Mouse (Mus musculus): ENCODE results near the gene Pdcd4. TPM values are rescaled to one million over a fixed set of nuclear protein-coding genes. Genes with fewer than 3 reads are reported as not detected.
"Not testable (repeated sequence)": the region's sequence is repeated elsewhere in the genome, so short reads cannot be mapped to it uniquely, and the experiment has no call there.

Pdcd4 gene
- polyA plus RNA-seq, 1 experiment: 2.4 TPM

DNA sequence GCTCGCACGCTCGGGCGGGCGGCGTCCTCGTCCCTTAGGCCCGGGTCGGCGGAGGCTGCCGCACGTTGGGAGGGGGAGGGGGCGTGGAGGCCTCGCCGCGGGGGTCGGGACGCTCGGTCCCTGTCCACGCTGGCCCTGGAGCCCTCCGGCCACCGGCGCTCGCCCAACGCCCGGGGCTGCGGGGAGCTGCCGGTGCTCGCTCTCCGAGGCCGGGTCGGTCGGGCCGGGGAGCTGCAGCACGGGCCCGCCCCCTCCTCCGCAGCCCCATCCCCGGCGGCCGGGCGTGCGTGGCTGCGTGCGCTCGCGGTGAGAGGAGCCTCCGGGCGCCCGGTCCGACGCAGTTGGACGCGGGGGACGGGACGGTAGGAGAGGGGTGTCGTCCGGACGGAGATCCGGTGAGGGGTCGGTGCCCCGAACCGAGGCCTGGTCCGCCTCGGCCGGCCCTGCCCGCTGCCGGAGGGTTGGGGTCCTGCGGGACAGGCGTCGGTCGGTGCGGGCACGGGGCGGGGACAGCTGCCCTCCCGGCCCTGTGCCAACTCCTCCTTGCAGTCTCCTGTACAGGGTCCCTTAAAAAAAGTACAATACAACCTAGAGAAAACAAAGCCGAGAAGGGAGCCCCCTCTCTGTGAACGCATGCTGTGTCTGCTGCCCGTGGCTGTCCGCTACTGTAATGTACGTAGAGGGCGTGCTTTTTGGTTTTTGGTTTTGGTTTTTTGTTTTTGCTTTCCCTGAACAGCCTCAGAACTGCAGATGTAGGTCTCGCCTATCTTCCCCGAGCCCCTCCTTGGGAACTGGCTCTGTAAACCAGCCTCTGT lies 11.7 kb downstream of the Pdcd4 start:
- no peaks in the 10 kb centered on the region for H3K27me3 ChIP-seq (ENCODE audit: control insufficient read depth, insufficient read depth, insufficient read length)

DNA sequence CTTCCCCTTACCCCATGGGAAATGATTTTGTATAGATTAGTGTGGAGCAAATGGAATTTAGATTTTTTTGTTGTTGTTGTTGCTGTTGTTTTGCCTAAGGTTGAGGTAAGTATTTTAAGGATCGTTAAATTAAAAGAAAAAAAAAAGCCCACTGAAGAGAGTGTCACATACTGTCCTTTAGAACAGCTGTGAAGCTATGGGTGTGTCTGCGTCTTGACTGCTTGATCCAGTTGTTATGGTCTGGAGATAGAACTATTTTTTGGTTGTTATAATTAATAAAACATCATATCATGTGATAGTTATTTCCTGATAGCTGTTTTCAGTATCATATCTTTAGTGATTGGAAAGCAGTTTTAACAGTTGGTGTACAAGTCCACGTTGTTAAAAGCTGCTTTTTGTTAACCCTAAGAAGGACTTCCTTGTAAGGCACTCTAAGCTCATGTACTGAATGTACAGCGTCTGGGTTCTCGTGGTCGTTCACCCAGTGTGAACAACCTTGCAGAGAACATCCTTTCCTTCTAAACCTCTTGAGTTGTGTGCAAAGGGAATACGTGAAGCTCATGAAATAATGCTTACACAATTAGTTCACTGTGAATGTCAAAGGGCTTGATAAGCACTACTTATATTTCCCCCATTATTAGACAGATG lies 12.9 kb downstream of the Pdcd4 start:
- Histone ChIP-seq H3K27me3 (ENCODE audit: control insufficient read depth, insufficient read depth, insufficient read length) (no peaks in the 10 kb centered on the region), H3K4me3 (ENCODE audit: insufficient read depth, poor library complexity, severe bottlenecking) (no peak overlapping the region), H3K79me2 (ENCODE audit: control insufficient read depth, insufficient read depth) (no peaks in the 10 kb centered on the region), H3K36me3 (ENCODE audit: control insufficient read depth, insufficient read depth) (no peaks in the 10 kb centered on the region), H3K79me3 (ENCODE audit: low read depth) (no peaks in the 10 kb centered on the region), H3ac (ENCODE audit: control insufficient read depth, insufficient read length, low read depth) (no peak overlapping the region)
- TF ChIP-seq CEBPB (IDR thresholded peaks at IDR 0.05; ENCODE audit: low read depth): no peak
- TF ChIP-seq MAX (IDR thresholded peaks at IDR 0.05): no peak
- no peak for TF ChIP-seq MYOD1 (IDR thresholded peaks at IDR 0.05; ENCODE audit: control insufficient read depth, insufficient read length, low read depth)
- no peak for TF ChIP-seq USF1 (IDR thresholded peaks at IDR 0.05; ENCODE audit: low read depth)
- no peak for TF ChIP-seq FOSL1 (IDR thresholded peaks at IDR 0.05; ENCODE audit: insufficient read depth, low read length, poor library complexity, severe bottlenecking)
- no peak for TF ChIP-seq CTCF (IDR thresholded peaks at IDR 0.05; ENCODE audit: control insufficient read depth, insufficient read depth, insufficient read length)
- TF ChIP-seq MYOG (IDR thresholded peaks at IDR 0.05; ENCODE audit: control insufficient read depth, extremely low read depth, insufficient read length): no peak

More for the DNA sequence above, 11.7 kb downstream of the Pdcd4 start:
- Histone ChIP-seq H3K79me3 (ENCODE audit: low read depth) (no peaks in the 10 kb centered on the region), H3ac (ENCODE audit: control insufficient read depth, insufficient read length, low read depth) (peak overlapping the region; percentile 66), H3K36me3 (ENCODE audit: control insufficient read depth, insufficient read depth) (no peaks in the 10 kb centered on the region), H3K4me3 (ENCODE audit: insufficient read depth, poor library complexity, severe bottlenecking) (peak overlapping the region; percentile 57), H3K79me2 (ENCODE audit: control insufficient read depth, insufficient read depth) (no peaks in the 10 kb centered on the region)
- no peak for TF ChIP-seq MYOD1 (IDR thresholded peaks at IDR 0.05; ENCODE audit: control insufficient read depth, insufficient read length, low read depth)
- peak; percentile 13 for TF ChIP-seq CTCF (IDR thresholded peaks at IDR 0.05; ENCODE audit: control insufficient read depth, insufficient read depth, insufficient read length)

DNA sequence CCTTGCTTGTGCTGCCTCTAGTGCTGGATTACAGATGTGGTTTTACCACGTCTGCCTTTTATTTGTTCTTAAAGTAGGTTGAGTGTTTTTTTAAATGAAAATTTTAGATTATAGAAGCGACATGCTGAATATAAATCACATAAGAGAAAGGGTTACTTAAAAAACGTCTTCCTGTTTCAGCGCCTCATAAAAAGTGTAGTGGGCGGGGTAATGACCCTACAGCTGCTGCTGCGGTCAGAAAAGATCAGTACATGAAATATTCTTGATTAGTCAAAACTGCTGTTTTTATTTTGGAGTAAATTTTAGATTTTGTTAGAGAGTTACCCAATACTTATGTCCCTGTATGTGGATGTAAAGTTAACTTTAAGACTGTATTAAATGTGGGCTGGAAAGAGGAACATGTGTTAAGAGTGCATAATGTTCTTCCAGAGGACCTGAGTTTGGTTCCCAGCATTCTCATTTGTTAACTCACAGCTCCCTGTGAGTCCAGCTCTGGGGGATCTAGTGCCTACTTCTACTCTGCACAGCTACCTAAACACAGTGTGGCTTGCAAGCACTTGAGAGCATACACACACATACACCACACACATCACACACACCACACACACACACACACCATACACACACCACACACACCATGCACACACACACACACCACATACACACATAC lies 14.1 kb downstream of the Pdcd4 start:
- no peak for TF ChIP-seq CTCF (IDR thresholded peaks at IDR 0.05; ENCODE audit: control insufficient read depth, insufficient read depth, insufficient read length)
- TF ChIP-seq MYOD1 (IDR thresholded peaks at IDR 0.05; ENCODE audit: control insufficient read depth, insufficient read length, low read depth): peak; percentile 7
- H3K79me3 ChIP-seq (ENCODE audit: low read depth): no peaks in the 10 kb centered on the region
- H3K27me3 ChIP-seq (ENCODE audit: control insufficient read depth, insufficient read depth, insufficient read length): no peaks in the 10 kb centered on the region
- H3K36me3 ChIP-seq (ENCODE audit: control insufficient read depth, insufficient read depth): no peaks in the 10 kb centered on the region
- H3K4me3 ChIP-seq (ENCODE audit: insufficient read depth, poor library complexity, severe bottlenecking): no peak overlapping the region
- no peaks in the 10 kb centered on the region for H3K79me2 ChIP-seq (ENCODE audit: control insufficient read depth, insufficient read depth)
- no peak overlapping the region for H3ac ChIP-seq (ENCODE audit: control insufficient read depth, insufficient read length, low read depth)

DNA sequence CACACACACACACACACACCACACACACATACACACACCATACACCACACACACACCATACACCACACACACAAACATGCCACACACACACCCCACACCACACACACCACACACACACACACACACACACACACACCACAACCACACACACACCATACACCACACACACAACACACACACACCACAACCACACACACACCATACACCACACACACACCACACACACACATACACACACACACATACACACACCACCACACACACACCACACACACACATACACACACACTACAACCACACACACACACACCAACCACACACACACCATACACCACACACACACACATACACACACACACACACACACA lies 14.7 kb downstream of the Pdcd4 start:
- H3K79me3 ChIP-seq (ENCODE audit: low read depth); H3ac ChIP-seq (ENCODE audit: control insufficient read depth, insufficient read length, low read depth); H3K79me2 ChIP-seq (ENCODE audit: control insufficient read depth, insufficient read depth); H3K36me3 ChIP-seq (ENCODE audit: control insufficient read depth, insufficient read depth); H3K4me3 ChIP-seq (ENCODE audit: insufficient read depth, poor library complexity, severe bottlenecking); H3K27me3 ChIP-seq (ENCODE audit: control insufficient read depth, insufficient read depth, insufficient read length): not testable (repeated sequence)

DNA sequence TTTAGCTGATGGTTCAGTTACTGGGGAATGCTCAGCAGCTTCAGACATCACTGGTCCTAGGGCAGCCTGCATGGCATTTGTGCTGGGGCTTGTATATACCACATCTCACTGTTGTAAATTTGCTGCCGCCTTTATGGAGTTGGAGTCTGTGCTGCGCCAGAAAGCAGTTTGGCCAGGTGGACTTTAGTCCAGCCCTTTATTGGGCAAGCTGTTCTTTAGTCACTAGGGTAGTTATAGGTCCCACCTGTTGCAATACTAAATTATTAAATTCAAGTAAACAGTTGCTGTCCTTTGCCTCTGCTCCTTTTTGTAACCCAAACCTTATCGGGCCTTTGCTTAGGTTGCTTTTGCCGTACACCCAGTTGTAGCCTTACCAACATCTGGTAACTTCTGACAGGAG lies 22.9 kb downstream of the Pdcd4 start:
- H3K27me3 ChIP-seq (ENCODE audit: control insufficient read depth, insufficient read depth, insufficient read length): no peaks in the 10 kb centered on the region
- H3K79me3 ChIP-seq (ENCODE audit: low read depth): no peaks in the 10 kb centered on the region
- no peaks in the 10 kb centered on the region for H3K36me3 ChIP-seq (ENCODE audit: control insufficient read depth, insufficient read depth)
- no peaks in the 10 kb centered on the region for H3K79me2 ChIP-seq (ENCODE audit: control insufficient read depth, insufficient read depth)
- TF ChIP-seq MYOG (IDR thresholded peaks at IDR 0.05; ENCODE audit: control insufficient read depth, extremely low read depth, insufficient read length): no peak
- no peak for TF ChIP-seq CTCF (IDR thresholded peaks at IDR 0.05; ENCODE audit: control insufficient read depth, insufficient read depth, insufficient read length)
- TF ChIP-seq MAX (IDR thresholded peaks at IDR 0.05): no peak
- no peak for TF ChIP-seq USF1 (IDR thresholded peaks at IDR 0.05; ENCODE audit: low read depth)
- TF ChIP-seq MYOD1 (IDR thresholded peaks at IDR 0.05; ENCODE audit: control insufficient read depth, insufficient read length, low read depth): no peak
- no peak for TF ChIP-seq CEBPB (IDR thresholded peaks at IDR 0.05; ENCODE audit: low read depth)
- no peak for TF ChIP-seq FOSL1 (IDR thresholded peaks at IDR 0.05; ENCODE audit: insufficient read depth, low read length, poor library complexity, severe bottlenecking)
- H3ac ChIP-seq (ENCODE audit: control insufficient read depth, insufficient read length, low read depth): no peak overlapping the region
- H3K4me3 ChIP-seq (ENCODE audit: insufficient read depth, poor library complexity, severe bottlenecking): no peak overlapping the region

DNA sequence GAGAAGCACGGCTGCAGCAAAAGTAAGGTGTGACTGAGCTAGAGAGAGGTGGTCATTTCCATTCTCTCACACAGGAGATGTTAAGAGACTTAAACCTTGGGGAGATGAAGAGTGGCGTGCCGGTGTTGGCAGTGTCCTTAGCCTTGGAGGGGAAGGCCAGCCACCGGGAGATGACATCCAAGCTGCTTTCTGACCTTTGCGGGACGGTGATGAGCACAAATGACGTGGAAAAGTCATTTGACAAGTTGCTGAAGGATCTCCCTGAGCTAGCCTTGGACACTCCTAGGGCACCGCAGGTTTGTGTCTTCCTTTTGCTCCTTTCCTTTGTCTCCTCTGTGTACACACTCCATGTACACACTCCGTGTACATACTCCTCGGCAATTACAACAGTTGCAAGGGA lies 27.5 kb downstream of the Pdcd4 start:
- no peaks in the 10 kb centered on the region for H3K36me3 ChIP-seq (ENCODE audit: control insufficient read depth, insufficient read depth)
- TF ChIP-seq FOSL1 (IDR thresholded peaks at IDR 0.05; ENCODE audit: insufficient read depth, low read length, poor library complexity, severe bottlenecking) (no peak), USF1 (IDR thresholded peaks at IDR 0.05; ENCODE audit: low read depth) (no peak), CTCF (IDR thresholded peaks at IDR 0.05; ENCODE audit: control insufficient read depth, insufficient read depth, insufficient read length) (no peak), MAX (IDR thresholded peaks at IDR 0.05) (no peak), MYOG (IDR thresholded peaks at IDR 0.05; ENCODE audit: control insufficient read depth, extremely low read depth, insufficient read length) (no peak), MYOD1 (IDR thresholded peaks at IDR 0.05; ENCODE audit: control insufficient read depth, insufficient read length, low read depth) (no peak), CEBPB (IDR thresholded peaks at IDR 0.05; ENCODE audit: low read depth) (no peak)
- no peaks in the 10 kb centered on the region for H3K79me3 ChIP-seq (ENCODE audit: low read depth)
- H3ac ChIP-seq (ENCODE audit: control insufficient read depth, insufficient read length, low read depth): no peak overlapping the region
- no peaks in the 10 kb centered on the region for H3K79me2 ChIP-seq (ENCODE audit: control insufficient read depth, insufficient read depth)
- H3K4me3 ChIP-seq (ENCODE audit: insufficient read depth, poor library complexity, severe bottlenecking): no peak overlapping the region
- H3K27me3 ChIP-seq (ENCODE audit: control insufficient read depth, insufficient read depth, insufficient read length): no peaks in the 10 kb centered on the region

DNA sequence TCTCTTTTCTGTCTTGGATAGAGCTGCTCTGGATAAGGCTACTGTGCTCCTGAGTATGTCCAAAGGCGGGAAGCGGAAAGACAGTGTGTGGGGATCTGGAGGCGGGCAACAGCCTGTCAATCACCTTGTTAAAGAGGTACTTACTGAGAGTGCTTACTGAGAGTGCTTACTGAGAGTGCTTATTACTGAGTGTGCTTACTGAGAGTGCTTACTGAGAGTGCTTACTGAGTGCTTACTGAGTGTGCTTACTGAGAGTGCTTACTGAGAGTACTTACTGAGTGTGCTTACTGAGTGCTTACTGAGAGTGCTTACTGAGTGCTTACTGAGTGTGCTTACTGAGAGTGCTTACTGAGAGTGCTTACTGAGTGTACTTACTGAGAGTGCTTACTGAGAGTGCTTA lies 30.0 kb downstream of the Pdcd4 start:
- not testable (repeated sequence) for H3K4me3 ChIP-seq (ENCODE audit: insufficient read depth, poor library complexity, severe bottlenecking); H3K36me3 ChIP-seq (ENCODE audit: control insufficient read depth, insufficient read depth); H3K79me3 ChIP-seq (ENCODE audit: low read depth); H3K27me3 ChIP-seq (ENCODE audit: control insufficient read depth, insufficient read depth, insufficient read length); H3ac ChIP-seq (ENCODE audit: control insufficient read depth, insufficient read length, low read depth); H3K79me2 ChIP-seq (ENCODE audit: control insufficient read depth, insufficient read depth)
